ENCODE assay signal across 9 mouse cellular contexts in the genomic region with DNA sequence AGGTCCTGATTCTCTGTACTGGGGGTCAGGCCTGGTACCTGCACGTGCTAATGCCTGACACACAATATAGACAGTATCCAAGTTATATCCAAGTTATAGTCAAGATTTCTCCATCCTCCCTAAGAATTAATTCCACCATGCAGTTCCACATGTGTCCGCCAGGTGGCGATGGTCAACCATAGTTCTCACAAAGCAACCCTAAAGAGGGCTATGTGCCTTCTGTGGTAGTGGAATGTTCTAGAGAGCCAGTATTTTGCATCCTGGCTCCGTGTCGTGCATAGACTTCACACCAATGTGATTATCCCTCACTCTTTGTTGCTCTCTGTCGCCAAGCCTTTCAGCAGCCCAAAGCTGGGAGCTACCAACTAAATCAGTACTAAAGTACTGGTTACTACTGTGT. TPM values are rescaled to one million over a fixed set of nuclear protein-coding genes. Genes with fewer than 3 reads are reported as not detected.
DNase-seq lines count a peak whose midpoint lies in the region; ATAC-seq lines count a peak whose summit lies in the region.
"Had no signal": no experiment of that assay in that cellular context is flagged by ENCODE, and none has a peak within 500 bp of the region (broad histone marks: within the 10 kb centered on the region; RNA-seq: fewer than 3 reads in every experiment).

No protein-coding gene starts in this region.

- H3K4me2 ChIP-seq in forebrain, embryonic 13.5 days: no peak overlapping the region
- H3K4me2 ChIP-seq: midbrain, embryonic 12.5 days had no signal

- no peaks in the 10 kb centered on the region for H3K9me3 ChIP-seq in forebrain, embryonic 13.5 days (replicated peaks)
- H3K9me3 ChIP-seq: midbrain, embryonic 12.5 days had no signal

- no peak overlapping the region for H3K4me3 ChIP-seq in forebrain, embryonic 13.5 days
- H3K4me3 ChIP-seq: midbrain, embryonic 12.5 days had no signal

- H3K4me1 ChIP-seq in forebrain, embryonic 13.5 days: no peaks in the 10 kb centered on the region
- H3K4me1 ChIP-seq: midbrain, embryonic 12.5 days had no signal

- no peak overlapping the region for H3K27ac ChIP-seq in forebrain, embryonic 13.5 days
- H3K27ac ChIP-seq: midbrain, embryonic 12.5 days had no signal

- H3K27me3 ChIP-seq in forebrain, embryonic 13.5 days: peaks cover 19% of the 10 kb centered on the region

- peak; percentile 65 for DNase-seq in Muller cell, postnatal 12 days (ENCODE audit: inconsistent ontology term)
- DNase-seq in heart, postnatal 25 days (ENCODE audit: low spot score): peak; percentile 45
- DNase-seq in layer of hippocampus, adult 8-10 months (ENCODE audit: low spot score in 2 of 2): peak; percentile 61 to 88
- DNase-seq in lung, postnatal 14 days: peak; percentile 85
- DNase-seq in right cerebral cortex, postnatal 25 days: peak; percentile 79
- peak; percentile 78 for DNase-seq in urinary bladder, postnatal 14 days (ENCODE audit: low spot score)

- under 1% methylated on average over 6 of the region's 6 CpGs for WGBS in forebrain, embryonic 13.5 days

- intact Hi-C loops in heart, postnatal 25 days (cut with DNase I): loop anchor here (1.0 to 10.0 kb wide), 3 partner anchors 49 to 218 kb away; no protein-coding TSS in a partner anchor

- H3K36me3 ChIP-seq in forebrain, embryonic 13.5 days (ENCODE audit: poor library complexity, severe bottlenecking): no peaks in the 10 kb centered on the region
- H3K36me3 ChIP-seq: midbrain, embryonic 12.5 days had no signal

- peak; percentile 58; the same call in 1 of the 2 replicates for ATAC-seq in cerebellum, adult (ENCODE audit: insufficient number of reproducible peaks, low FRiP score, low TSS enrichment)
- ATAC-seq in forebrain, embryonic 13.5 days: peak; percentile 51

- H3K9ac ChIP-seq in forebrain, embryonic 13.5 days: no peak overlapping the region
- H3K9ac ChIP-seq: midbrain, embryonic 12.5 days had no signal

RNA-seq across cellular contexts. Expression of a gene that starts 25.5 kb away (rescaled TPM):
- 0.17 and 0.30 TPM in 2 replicates for polyA plus RNA-seq in forebrain, embryonic 13.5 days (2015; fragmentation: Nextera tagmentation; extraction: Ambion mirVana)
- total RNA-seq in heart, postnatal 25 days (2021): 1 to 10 TPM; 7.8 to 9.9 TPM
- 1 to 10 TPM in 1 of 4 experiments, under 1 TPM in 3; 0.86 to 1.1 (median 0.87) TPM for total RNA-seq in layer of hippocampus, adult 8-10 months (2022)

RNA-seq across cellular contexts. Expression of a gene that starts 47.2 kb away (rescaled TPM):
- 0.14 TPM in 1 of 2 replicates, not detected in the other for polyA plus RNA-seq in forebrain, embryonic 13.5 days (2015; fragmentation: Nextera tagmentation; extraction: Ambion mirVana)
- total RNA-seq in heart, postnatal 25 days (2021): 1 to 10 TPM; 1.5 to 1.6 TPM
- total RNA-seq in layer of hippocampus, adult 8-10 months (2022): under 1 TPM in 1 of 4 experiments, not detected in 3; 0.22 TPM

Comparison
In these comparisons a context has a peak if more than half of its experiments do, and no peak if none do; other contexts are left out.
1. RNA of a gene that starts 25.5 kb away (total RNA-seq): 7.8 to 9.9 TPM in heart, postnatal 25 days; 0.86 to 1.1 TPM in layer of hippocampus, adult 8-10 months; every median in the first group is over 4 times any median in the second.
2. Peak in every context shown above with its lines, with median percentiles within 50 percentile points of each other: DNase-seq.